Mouse (Mus musculus) retina, postnatal 7 days (tissue): Measurements from ENCODE around the gene Wipf2.
A peak's percentile ranks its signal among the peaks of the same experiment; 100 is the strongest.
"Not testable (repeated sequence)": the region's sequence is repeated elsewhere in the genome, so short reads cannot be mapped to it uniquely, and the experiment has no call there.

ENCODE experiments used
- DNase-seq: peaks from one replicate; pipeline ENCODE4 v3.0.0-alpha.2; 2012; ENCODE audit warnings: low read depth, low spot score

Gene Wipf2

DNA sequence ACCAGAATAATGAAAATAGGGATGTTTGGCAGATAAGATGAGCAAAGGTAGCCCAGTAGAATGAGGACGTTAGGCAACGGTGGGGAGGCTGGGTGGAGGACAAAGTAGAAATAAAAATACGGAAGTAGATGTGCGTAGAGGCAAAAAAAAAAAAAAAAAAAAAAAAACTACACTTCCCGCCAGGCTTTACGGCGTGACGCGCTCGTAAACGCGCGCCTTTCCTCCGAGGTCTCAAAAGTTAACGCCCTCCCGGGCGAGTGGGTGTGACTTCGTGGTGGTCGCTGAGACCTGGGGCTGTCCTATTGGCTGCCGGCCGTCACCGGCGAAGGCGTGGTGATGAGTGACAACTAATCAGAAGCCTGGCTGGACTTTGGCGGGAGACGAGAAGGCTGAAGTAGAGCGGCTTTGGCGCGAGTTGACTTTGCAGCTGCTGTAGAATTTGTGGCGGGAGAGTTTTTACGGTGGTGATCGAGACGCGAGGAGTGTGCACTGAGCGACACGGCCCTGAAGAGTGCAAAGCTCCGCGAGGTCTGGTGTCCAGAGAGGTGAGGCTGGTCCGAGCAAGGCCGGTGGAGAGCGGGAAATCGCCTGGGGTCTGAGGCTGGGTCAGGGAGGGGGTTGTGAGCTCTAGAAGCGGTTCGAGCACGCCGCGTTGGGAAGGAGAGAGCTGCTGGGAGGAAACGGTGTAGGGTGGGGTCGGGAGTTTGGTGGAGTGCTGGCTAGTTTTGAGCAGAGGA, 44.2 kb downstream of the Wipf2 start, which contains the start of gene Cdc6:
Gene Cdc6 (plus strand): TSS at position 365 of the 737 bp plus-strand sequence.
- peak; percentile 92 for DNase-seq

DNA sequence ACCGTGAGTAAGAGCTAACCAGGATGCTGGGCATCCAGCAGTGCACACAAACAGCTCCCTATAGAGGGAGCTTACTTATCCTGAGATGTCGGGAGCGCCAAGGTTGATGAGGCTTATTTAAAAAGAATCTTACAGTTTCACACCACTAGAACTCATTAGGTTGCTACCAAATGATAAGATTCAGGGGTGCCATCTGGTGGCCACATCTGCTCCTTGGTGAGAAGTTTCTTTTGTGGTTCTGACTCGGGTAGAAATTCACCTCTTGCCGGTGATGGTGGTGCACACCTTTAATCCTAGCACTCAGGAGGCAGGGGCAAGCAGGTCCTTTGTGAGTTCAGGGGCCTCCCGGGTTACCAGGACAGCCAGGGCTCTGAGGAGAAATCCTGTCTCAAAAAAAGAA, 46.2 kb downstream of the Wipf2 start:
- no peak for DNase-seq

- DNase-seq: no peak
Observed at GRCm38 (mm10) chr11:98910415-98910814, 47.0 kb downstream of the Wipf2 start.

- no peak for DNase-seq
Observed at GRCm38 (mm10) chr11:98911498-98911897, 48.1 kb downstream of the Wipf2 start.

GRCm38 (mm10) chr11:98914196-98914595, 50.8 kb downstream of the Wipf2 start:
- no peak for DNase-seq

DNA sequence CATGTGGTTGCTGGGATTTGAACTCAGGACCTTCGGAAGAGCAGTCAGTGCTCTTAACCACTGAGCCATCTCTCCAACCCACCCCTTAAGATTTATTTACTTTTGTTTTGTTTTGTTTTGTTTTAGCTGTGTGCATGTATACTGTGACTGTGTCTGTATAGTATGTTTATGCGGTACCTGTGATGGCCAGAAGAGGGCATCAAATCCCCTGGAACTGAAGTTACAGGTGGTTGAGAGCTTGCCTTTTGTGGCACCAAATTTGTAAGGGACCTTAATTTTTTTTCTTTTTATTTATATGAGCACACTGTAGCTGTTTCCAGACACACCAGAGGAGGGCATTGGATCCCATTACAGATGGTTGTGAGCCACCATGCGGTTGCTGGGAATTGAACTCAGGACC, 52.9 kb downstream of the Wipf2 start:
- DNase-seq: not testable (repeated sequence)

DNA sequence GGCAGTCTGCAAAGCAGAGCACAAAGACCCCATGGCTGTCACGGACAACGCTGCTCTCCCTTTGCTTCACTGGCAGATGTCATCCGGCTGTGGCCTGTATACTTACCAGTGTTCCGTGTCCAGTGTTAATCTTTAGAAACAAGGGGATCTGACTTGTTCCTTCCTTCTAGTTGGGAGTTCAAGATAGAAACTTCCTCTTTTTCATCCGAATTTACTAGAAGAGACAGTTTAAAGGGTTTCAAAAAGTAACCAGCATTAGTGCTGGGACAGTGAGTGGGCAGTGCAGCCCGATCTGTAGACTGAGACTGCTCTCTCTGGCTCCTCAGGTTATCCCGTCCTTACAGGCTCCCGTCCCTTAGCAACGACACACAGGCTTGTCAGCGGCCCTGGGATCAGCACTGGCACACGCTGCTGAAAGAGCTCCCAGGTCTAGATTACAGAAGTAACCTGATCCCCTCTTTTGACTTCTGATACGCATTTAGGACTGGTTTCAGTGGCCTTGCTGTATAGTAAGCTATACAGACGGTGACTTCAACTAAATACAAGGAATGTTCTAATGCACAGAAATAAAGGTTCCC, 54.1 kb downstream of the Wipf2 start:
- no peak for DNase-seq

DNA sequence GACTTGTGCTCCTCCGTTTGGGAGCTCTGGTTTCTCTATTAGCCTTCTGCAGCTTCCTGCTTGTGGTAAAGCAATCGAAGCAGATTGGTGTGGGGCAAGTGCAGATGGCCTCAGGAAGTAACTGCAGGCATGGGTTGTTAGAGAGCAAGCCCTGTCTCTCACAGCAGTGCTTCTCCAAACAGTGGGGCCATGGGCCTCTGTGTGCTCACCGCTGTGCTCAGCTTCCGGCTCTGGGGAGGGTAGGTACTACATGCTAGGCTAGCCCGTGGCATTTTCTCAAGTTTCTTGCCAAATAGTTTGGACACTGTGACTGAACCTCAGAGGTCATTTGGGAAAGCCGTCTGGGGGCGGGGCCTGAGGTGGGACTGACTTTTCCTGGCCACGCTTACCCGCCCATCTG, 54.8 kb downstream of the Wipf2 start:
- no peak for DNase-seq

DNA sequence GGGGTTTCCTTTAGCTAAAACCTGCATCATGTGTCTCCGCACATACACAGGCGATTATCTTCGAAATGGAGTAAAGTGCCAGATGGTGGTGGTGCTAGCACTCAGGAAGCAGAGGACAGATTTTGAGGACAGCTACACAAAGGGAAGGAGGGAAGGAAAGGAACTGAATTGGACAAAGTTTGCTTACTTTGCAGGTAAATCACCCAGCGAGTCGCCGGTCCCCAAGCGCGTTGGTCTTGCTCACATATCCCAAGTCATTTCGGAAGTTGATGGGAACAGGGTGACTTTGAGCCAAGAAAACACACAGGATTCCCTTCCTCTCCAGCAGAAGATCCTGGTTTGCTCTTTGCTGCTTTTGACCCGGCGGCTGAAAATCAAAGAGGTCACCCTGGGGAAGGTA, 55.6 kb downstream of the Wipf2 start:
- DNase-seq: no peak

- DNase-seq: not testable (repeated sequence)
Observed at GRCm38 (mm10) chr11:98921813-98922212, 58.4 kb downstream of the Wipf2 start.

DNA sequence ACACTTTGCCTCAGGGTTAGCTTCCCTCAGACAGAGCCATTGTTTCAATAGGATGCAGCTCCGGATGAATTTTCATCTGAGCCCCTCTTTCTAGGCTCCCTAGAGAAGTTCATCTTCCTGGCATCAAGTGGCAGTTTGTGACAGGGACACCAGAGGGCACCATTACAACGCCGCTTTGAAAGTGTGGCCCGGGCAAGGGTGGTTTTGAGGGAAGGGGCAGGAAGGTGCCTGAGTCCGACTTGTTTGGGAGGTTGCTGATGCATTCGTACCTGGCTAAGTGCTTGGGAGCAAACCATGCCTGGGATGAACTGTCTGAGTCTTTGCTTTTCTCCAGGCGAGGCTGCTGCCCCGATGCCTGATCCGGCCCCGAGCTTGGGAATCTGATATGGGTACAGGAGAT, 58.9 kb downstream of the Wipf2 start:
- DNase-seq: not testable (repeated sequence)

DNA sequence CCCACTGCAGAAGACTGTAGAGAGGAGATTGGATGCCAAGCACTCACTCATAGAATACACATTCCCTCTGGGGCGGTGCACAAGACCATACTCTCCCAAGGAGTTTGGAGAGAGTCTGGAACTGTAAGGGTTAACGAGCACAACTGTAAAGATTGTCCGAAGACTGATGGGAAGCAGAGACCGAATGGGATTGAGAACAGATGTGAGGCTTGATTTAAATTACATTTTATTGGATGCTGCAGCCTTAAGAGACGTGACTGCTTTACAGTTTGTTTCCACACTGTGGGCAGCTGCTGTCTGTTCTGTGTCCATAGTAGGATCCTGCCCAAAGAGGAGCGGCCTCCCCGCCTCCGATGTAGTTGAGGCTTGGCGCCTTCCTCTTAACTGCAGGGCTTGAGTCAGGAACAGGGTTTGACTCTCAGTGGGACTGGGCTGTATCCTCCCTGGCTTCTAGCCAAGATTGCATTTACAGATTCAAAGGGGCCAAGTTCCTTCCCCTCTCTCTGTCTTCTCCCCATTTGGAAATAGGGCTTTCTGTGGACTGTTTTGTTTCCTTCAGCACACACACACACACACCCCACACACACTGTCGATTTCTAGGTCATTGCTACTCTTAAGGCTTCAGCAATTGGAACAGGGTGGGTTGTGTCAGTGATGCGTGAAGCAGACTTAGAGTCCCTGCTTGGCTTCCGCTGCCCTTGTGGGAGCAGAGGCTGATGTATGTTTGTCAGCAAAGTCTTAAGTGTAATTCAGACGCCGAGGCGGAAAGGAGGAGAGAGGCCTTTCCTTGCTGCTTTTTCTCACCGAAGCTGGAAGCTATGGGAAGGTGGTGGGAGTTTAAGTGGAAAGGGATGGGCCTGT, 59.6 kb downstream of the Wipf2 start:
- not testable (repeated sequence) for DNase-seq

GRCm38 (mm10) chr11:98924633-98925175, 61.3 kb downstream of the Wipf2 start:
- DNase-seq: no peak

DNA sequence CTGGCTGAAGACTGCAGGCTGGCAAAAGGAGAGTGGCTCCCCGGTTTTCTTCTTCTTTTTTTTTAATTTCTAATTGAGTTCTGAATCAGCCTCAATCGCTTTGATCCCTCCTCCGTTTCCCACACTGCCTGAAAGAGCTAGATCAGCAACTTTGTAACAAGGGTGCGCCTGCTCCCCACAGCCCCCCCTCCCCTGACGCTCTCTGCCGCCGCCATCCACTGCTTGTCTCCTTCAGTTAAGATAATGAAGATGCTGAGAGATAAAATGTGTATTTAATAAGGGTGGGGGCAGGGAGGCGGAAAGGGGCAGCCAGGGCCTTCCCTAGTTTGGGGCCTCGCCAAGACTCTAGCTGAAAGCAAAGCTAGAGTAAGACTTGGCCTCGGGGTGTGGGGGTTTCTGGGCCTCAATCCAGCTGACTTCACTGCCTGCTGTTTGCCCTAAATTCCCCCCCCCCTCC, 61.9 kb downstream of the Wipf2 start:
- DNase-seq: no peak

DNA sequence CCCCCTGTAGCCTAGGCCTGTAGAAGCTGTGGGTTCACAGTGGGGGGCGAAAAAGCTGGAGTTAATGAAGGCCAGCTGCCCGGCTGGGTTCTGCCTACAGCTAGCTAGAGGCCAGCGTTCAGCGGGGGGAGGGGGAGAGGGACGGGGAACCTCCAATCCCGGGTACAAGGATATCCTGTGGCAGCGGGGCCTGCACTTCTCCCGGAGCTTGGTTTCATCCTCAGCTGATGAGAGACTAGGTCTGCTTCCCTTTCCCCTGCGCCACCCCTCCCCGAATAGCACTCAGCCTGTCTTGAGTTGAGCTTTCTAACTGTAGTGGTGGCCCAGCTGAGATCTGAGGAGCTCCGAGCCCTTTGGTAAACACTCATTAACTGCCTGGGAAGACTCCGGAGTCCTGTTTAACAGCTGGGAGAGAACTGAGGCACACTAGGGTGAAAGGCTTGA, 62.5 kb downstream of the Wipf2 start:
- no peak for DNase-seq

- no peak for DNase-seq
Observed at GRCm38 (mm10) chr11:98926553-98926952, 63.1 kb downstream of the Wipf2 start.

- DNase-seq: no peak
Observed at GRCm38 (mm10) chr11:98927438-98928076, 64.1 kb downstream of the Wipf2 start, which contains the start of gene Rara. TSS of gene Rara (plus strand) at chr11:98927818.

DNA sequence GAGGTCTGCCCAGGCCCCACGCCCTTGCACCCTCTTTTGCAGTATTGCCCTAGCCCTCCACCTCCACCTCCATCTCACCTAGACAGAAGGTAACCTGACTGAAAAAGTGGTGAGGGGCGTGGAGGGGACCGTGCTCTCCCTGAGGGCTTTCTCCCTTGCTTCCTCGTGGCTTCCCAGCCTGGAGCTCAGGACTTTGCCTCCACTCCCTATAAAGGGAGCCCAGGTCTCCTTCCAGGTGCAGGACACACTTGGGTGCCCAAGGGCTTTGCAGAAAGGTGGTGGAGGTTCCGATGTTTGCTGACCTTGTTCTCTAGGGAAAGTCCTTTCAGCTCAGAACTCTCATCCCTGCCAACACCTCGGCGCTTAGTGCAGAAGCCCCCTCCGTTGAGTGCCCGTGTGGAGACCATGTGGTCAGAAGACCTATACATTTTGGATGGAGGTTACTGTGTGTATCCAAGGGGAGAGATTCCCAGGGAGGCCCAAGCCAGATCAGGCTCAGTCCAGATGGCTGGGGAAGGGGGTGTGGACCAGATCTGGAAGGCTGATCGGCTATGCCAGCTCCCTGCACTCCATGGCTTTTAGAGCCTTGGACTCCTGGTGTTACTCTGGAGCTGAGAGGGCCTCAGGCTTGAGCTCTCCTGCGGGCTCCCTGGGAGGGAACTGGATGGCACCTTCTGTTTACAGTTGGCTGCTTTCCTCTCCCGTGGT, 64.9 kb downstream of the Wipf2 start:
- DNase-seq: no peak

GRCm38 (mm10) chr11:98929503-98929902, 66.1 kb downstream of the Wipf2 start:
- DNase-seq: peak; percentile 74

DNA sequence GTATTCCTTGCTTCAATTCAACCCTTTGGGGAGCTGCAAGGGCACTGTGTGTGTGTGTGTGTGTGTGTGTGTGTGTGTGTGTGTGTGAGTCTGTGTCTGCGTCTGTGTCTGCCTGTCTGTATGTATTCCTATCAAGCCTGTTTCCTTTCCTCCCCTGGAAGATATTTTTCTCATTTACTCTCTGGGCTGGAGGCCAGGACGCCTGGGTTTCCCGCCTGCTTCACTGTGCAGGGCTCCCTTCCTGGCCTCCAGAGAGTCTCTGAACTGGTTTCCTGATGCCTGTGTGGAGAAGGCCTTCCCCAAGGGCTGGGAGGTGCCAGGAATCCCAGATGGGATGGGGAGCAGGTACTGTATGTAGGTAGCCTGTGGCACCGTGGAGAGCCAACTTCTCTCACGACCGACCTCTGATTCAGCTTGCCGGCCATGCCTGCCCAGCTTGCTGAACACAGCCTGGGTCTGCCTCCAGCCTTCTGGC, 66.7 kb downstream of the Wipf2 start:
- DNase-seq: no peak
